Mouse (Mus musculus): ENCODE measurements around the gene Phc1.

Phc1 gene

GRCm38 (mm10) chr6:122308136-122308504, 32.2 kb downstream of the Phc1 start:
- ChIA-PET CTCF (interaction anchor here (0.6 to 1.6 kb wide), 27 partner anchors 10 to 800 kb away, joined by 3 to 11 read pairs (median 4); partner anchors contain the start of gene Phc1 (in 1 of the 4)), POLR2A (interaction anchor here (0.5 to 3.2 kb wide), 55 partner anchors 8 to 1486 kb away, joined by 3 to 74 read pairs (median 4); partner anchors contain the start of genes Phc1 (in 4 of the 4), Atp6v1e1 (in 1 of the 4) and Dppa3 (in 1 of the 4))

- ChIA-PET CTCF (interaction anchor here in 3 of 4 experiments (0.6 to 1.2 kb wide), 4 partner anchors 48 to 77 kb away, joined by 3 to 4 read pairs (median 3); no protein-coding TSS in a partner anchor), POLR2A (interaction anchor here in 2 of 4 experiments (0.6 to 3.2 kb wide), 10 partner anchors 9 to 356 kb away, joined by 3 to 74 read pairs (median 4); partner anchors contain the start of gene Phc1 (in 1 of the 2))
Observed at GRCm38 (mm10) chr6:122306707-122307106, 33.7 kb downstream of the Phc1 start.

DNA sequence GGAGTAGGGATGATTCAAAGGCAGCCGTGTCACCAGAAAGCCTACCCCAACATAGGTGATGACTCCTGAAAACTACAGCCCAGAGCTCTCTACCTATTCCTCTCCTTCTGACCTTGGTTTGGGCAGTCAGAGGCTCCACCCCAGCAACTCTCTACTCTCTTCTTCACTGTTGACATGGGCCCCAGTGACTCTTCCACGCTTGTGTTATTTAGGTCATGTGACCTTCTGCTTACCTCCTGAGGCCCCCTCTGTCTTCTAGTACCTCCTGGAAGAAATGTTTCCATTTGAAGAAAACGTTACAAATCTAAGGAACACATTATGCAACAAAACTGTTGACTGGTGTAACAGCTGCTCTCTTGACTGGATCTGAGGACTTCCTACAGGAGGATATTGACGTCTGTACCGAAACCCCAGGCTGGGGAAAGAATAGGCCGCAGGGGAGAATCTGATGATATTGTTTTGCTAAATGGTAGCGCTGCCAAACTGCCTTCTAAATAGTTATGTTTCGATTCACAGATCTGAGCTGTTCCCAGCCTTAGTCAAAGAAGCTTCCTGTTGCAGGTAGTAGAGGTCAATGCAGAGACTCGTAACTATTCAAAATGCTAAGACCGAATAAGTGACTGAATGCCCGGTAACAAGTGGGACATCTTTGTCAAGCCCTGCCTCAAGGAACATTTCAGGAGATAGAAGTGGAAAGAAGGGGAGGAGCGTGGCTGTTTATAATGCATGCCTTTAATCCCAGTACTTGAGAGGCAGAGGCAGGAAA, 35.4 kb downstream of the Phc1 start:
- CTCF ChIA-PET, result interaction anchor here (0.6 to 1.7 kb wide), 11 partner anchors 12 to 493 kb away, joined by 3 to 6 read pairs (median 3); no protein-coding TSS in a partner anchor
- POLR2A ChIA-PET, result interaction anchor here in 2 of 4 experiments (0.6 to 1.8 kb wide), 11 partner anchors 10 to 1522 kb away, joined by 3 to 7 read pairs (median 3); partner anchors contain the start of gene Phc1 (in 1 of the 2)

DNA sequence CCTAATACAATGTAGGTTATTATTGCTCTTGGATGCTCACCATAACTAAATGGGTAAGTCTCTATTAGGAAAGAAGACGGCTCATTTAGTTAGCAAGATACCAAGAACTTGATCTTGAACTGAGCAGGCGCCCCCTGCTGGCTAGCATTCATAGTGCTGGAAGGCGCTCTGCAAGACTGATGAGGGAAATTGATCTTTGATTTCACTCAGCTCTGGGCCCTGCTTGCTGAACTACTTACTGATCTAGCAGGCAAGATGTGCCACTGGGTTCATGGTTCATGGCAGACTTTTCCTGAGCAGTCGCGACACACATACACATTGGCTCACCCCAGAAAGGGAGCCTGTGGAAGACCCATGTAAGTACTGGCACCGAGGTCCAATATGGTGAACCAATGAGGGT, 36.0 kb downstream of the Phc1 start:
- CTCF ChIA-PET, result interaction anchor here (0.6 to 1.7 kb wide), 8 partner anchors 11 to 192 kb away, joined by 3 to 6 read pairs (median 3); no protein-coding TSS in a partner anchor
- POLR2A ChIA-PET, result interaction anchor here in 2 of 4 experiments (0.7 to 1.8 kb wide), 7 partner anchors 10 to 87 kb away, joined by 3 to 7 read pairs (median 3); partner anchors contain the start of gene Phc1 (in 1 of the 2)

GRCm38 (mm10) chr6:122303526-122303925, 36.8 kb downstream of the Phc1 start:
- POLR2A ChIA-PET, result interaction anchor here in 1 of 4 experiments (1.3 kb wide), 1 partner anchor 87 kb away, joined by 3 read pairs; no protein-coding TSS in a partner anchor
- CTCF ChIA-PET, result interaction anchor here in 1 of 4 experiments (1.2 kb wide), 1 partner anchor 63 kb away, joined by 3 read pairs; no protein-coding TSS in a partner anchor

GRCm38 (mm10) chr6:122302661-122303060, 37.7 kb downstream of the Phc1 start:
- CTCF ChIA-PET, result interaction anchor here in 1 of 4 experiments (0.7 kb wide), 1 partner anchor 831 kb away, joined by 3 read pairs; no protein-coding TSS in a partner anchor

DNA sequence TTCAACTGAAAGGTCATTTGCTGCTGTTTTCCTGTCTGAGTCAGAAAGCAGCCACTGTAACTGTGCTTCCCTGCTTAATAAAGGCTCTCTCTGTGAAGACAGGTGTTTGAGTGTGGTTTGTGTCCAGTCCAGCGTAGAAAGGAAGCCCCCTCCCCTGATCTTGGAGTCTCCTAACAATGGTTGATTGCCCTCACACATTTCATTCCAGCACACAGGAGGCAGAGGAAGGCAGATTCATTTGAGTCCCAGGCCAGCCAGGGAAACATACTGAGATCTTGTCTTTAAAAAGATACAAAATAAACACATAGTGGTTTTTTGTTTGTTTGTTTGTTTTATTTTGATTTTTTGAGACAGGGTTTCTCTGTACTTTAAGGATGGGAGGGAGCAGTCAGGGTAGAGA, 38.2 kb downstream of the Phc1 start:
- ChIA-PET CTCF (interaction anchor here in 1 of 4 experiments (0.7 kb wide), 1 partner anchor 830 kb away, joined by 3 read pairs; no protein-coding TSS in a partner anchor), POLR2A (no interaction called here)

More at GRCm38 (mm10) chr6:122302661-122303060, 37.7 kb downstream of the Phc1 start:
- POLR2A ChIA-PET, result no interaction called here

- POLR2A ChIA-PET, result interaction anchor here in 3 of 4 experiments (0.6 to 1.4 kb wide), 4 partner anchors 8 to 42 kb away, joined by 3 to 6 read pairs (median 4); partner anchors contain the start of gene M6pr (in 1 of the 3)
- CTCF ChIA-PET, result interaction anchor here in 1 of 4 experiments (0.7 to 1.1 kb wide), 2 partner anchors 9 to 11 kb away, joined by 3 read pairs; partner anchors contain the start of gene M6pr
Observed at GRCm38 (mm10) chr6:122299621-122300133, 40.7 kb downstream of the Phc1 start.

DNA sequence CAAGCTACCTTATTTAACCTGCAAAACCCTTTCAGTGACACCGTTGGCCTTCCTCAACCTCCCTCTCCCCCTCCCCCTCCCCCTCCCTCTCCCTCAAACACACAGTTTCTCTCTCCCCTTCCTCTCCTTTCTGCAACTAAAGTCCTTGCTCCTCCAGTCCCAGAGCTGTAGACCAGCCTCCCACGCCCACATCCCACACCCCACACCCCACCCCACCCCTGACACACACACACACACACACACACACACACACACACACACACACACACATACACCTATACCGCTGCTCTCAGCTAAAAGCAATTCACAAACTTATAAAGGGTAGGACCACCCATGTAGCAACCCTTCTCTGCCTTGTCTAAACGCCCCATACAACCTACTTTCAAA, 42.1 kb downstream of the Phc1 start:
- CTCF ChIA-PET, result interaction anchor here in 3 of 4 experiments (0.6 to 1.9 kb wide), 8 partner anchors 9 to 737 kb away, joined by 3 to 11 read pairs (median 6); partner anchors contain the start of gene M6pr (in 3 of the 3)
- POLR2A ChIA-PET, result interaction anchor here in 3 of 4 experiments (0.6 to 2.5 kb wide), 10 partner anchors 8 to 1476 kb away, joined by 3 to 12 read pairs (median 4); partner anchors contain the start of genes M6pr (in 2 of the 3), Atp6v1e1 (in 1 of the 3) and Phc1 (in 1 of the 3)

- ChIA-PET CTCF (interaction anchor here (0.6 to 1.9 kb wide), 11 partner anchors 8 to 736 kb away, joined by 3 to 11 read pairs (median 4); partner anchors contain the start of gene M6pr (in 3 of the 4)), POLR2A (interaction anchor here (0.5 to 2.5 kb wide), 16 partner anchors 9 to 1475 kb away, joined by 3 to 12 read pairs (median 3); partner anchors contain the start of genes M6pr (in 3 of the 4), Aicda (in 1 of the 4), Atp6v1e1 (in 1 of the 4) and Phc1 (in 1 of the 4))
Observed at GRCm38 (mm10) chr6:122297279-122298222, 42.8 kb downstream of the Phc1 start.

DNA sequence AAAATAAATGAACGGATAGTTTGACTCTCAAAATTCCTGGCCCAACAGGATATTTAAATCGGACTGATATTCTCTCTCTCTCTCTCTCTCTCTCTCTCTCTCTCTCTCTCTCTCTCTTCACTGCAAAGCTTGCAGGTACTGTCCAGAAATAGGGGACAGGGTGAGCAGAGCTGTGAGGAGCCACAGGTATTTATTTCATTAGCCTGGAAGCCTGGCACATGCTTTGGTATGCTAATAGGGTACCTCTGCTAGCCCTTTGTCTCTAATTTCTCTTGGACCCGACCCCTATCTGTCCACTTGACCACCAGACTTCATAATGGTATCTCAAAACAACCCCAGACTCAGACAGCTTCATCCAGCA, 43.5 kb downstream of the Phc1 start:
- POLR2A ChIA-PET, result interaction anchor here (0.5 to 2.5 kb wide), 10 partner anchors 11 to 695 kb away, joined by 3 to 12 read pairs (median 6); partner anchors contain the start of genes M6pr (in 3 of the 4) and Phc1 (in 1 of the 4)
- CTCF ChIA-PET, result interaction anchor here in 3 of 4 experiments (1.2 to 1.9 kb wide), 7 partner anchors 11 to 736 kb away, joined by 3 to 11 read pairs (median 6); partner anchors contain the start of gene M6pr (in 2 of the 3)

DNA sequence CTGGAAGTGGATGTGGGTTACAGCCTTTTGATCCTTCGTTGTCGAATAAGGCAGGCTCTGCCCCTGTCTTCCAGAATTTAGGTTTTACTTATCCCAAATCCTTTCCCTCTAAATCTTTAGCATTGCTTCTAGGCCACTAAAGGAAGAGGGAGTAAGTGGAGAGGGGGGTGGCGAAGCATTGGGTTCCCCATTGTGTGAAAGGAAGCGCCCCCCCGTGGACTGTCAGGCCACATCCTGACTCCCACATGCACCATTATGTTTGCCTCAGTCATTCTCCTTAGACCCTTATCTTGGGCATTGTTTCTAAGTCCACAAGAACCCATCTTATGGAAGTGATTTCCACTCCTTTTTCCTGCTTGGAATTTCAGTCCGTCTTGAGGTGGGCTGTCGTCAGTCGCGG, 45.1 kb downstream of the Phc1 start:
- POLR2A ChIA-PET, result interaction anchor here in 1 of 4 experiments (0.7 kb wide), 1 partner anchor 412 kb away, joined by 6 read pairs; no protein-coding TSS in a partner anchor
- CTCF ChIA-PET, result no interaction called here

GRCm38 (mm10) chr6:122294290-122294689, 46.1 kb downstream of the Phc1 start:
- CTCF ChIA-PET, result no interaction called here
- POLR2A ChIA-PET, result no interaction called here

DNA sequence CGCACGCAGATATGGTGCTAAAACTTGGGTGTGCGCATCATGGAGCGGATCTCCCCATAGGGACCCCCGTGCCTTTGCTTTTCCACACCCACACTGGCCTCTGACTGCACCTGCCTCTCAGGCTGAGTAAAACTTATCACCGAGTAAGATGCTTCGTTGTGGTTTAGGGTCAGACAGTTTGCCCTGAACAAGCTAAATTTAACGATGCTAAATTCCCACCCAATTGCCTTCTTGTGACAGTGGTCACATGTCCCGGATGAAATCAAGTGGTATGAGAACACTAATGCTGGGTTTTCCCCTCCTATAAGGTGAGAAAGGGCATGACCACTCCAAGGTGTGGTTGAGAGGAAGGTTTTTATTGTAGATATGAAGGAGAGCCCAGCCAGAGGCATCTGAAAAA, 46.6 kb downstream of the Phc1 start:
- ChIA-PET POLR2A (interaction anchor here in 1 of 4 experiments (0.8 kb wide), 1 partner anchor 47 kb away, joined by 6 read pairs; the partner anchor contains the start of gene Phc1), CTCF (interaction anchor here in 2 of 4 experiments (0.6 to 1.8 kb wide), 3 partner anchors 11 to 148 kb away, joined by 4 to 8 read pairs (median 5); partner anchors contain the start of gene M6pr (in 1 of the 2))

DNA sequence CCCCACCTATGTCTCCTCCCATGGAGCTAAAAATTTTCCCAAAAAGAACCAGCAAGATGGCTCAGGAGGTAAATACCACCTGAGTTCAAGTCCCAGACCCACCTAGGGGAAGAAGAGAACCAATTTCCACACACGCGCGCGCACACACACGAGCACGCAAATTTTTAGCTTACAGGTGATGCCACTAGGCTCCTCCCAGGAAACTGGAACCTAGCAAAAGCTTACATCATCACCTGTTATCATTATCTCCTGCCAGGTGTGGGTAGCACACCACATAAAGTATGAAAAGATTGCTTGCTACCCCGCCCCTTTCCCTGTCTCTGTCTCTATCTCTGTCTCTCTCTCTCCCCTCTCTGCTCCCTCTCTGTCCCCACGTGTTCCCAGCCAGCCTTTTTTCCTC, 47.2 kb downstream of the Phc1 start:
- ChIA-PET POLR2A (interaction anchor here in 2 of 4 experiments (0.8 to 1.1 kb wide), 2 partner anchors 15 to 47 kb away, joined by 4 to 6 read pairs; partner anchors contain the start of genes M6pr (in 1 of the 2) and Phc1 (in 1 of the 2)), CTCF (interaction anchor here in 2 of 4 experiments (0.6 to 1.8 kb wide), 4 partner anchors 12 to 1005 kb away, joined by 3 to 8 read pairs (median 4); partner anchors contain the start of gene M6pr (in 1 of the 2))

- CTCF ChIA-PET, result interaction anchor here in 2 of 4 experiments (0.6 to 1.8 kb wide), 4 partner anchors 12 to 375 kb away, joined by 3 to 5 read pairs (median 4); partner anchors contain the start of gene M6pr (in 1 of the 2)
Observed at GRCm38 (mm10) chr6:122292184-122292583, 48.2 kb downstream of the Phc1 start.

More at GRCm38 (mm10) chr6:122292184-122292583, 48.2 kb downstream of the Phc1 start:
- POLR2A ChIA-PET, result interaction anchor here in 2 of 4 experiments (0.7 to 1.1 kb wide), 2 partner anchors 16 to 1126 kb away, joined by 3 to 4 read pairs; partner anchors contain the start of gene M6pr (in 1 of the 2)
